Mouse (Mus musculus) left cerebral cortex, postnatal 25 days (tissue): Measurements from ENCODE around the gene Mphosph8. TPM values are rescaled to one million over a fixed set of nuclear protein-coding genes. Genes with fewer than 3 reads are reported as not detected.
A peak's percentile ranks its signal among the peaks of the same experiment; 100 is the strongest.

Experiments
- DNase-seq, 2 experiments: peaks; one replicate each; pipeline ENCODE4 v3.0.0; 2022; ENCODE audit warnings: low spot score in 2 of 2, mixed read lengths in 1 of 2
- intact Hi-C: fragments of 180-260 bp; cut with DNase I; formaldehyde crosslinking; loops from one replicate; pipeline ENCODE4 v1.15.1; 2025
- total RNA-seq, 2 experiments: library from RNA; stranded (reverse); gene quantifications; 2 replicates each; pipeline ENCODE4 v1.2.3; 2021

Mphosph8 gene
- 10 to 100 TPM; 49.0 to 57.0 TPM for total RNA-seq

DNA sequence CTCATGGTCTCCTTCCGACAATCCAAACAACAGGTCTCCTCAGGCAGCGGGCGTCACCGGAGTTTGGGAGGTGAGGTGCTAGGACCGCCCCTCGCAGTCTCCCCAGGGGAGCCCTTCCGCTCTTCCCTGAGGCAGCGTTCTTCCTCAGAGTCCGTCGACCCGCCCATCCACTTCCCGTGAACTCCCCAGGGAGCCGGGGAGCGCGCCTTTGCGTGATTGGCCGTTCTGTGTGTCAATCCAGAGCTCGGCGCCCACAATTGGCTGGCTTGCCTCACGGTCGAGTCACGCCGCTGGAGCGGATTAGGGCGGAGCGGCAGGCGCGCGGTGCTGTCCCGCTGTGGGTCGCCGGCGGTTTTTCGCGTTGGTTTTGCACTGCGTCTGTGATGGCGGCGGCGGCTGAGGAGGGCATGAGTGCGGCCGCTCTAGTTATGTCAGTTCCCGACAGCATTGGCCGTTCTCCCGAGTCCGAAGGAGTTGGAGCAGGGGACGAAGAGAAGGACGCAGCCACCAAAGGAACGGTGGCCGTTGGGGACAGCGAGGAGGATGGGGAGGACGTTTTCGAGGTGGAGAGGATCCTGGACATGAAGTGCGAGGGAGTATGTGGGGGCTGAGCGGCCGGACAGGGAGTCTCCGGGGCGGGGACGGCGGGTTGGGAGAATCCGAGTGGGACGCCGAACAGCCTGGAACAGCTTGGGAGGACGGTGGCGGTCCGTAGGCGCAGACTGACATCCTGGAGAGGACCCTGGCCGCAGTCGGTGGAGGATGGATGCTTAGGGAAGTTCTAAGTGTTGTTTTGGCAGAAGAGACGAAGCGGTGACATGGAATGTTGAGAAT is at the start of gene Mphosph8:
Gene Mphosph8, plus strand, starts transcription at position 280 of the 834 bp plus-strand sequence.
- peak; percentile 100 for DNase-seq
- intact Hi-C loops: loop anchor here (2.0 to 5.0 kb wide), 3 partner anchors 91 to 296 kb away; partner anchors contain the start of genes Cenpj, Parp4 and Pspc1

DNA sequence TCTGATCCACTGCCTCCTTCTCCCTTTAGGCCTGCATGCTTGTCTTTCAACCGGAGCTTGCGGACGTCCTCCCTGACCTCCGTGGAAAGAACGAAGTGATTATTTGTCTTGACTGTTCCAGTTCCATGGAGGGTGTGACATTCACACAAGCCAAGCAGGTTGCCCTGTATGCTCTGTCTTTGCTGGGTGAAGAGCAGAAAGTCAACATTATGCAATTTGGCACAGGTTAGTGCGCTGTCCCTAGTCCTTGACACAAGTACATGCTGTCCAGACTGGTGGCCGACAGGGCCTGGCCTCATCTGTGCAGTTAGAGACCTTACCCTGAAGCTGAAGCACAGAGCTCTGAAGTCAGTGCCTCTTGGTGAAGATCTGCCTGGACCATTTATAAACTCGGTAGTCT is 47.6 kb upstream of the Mphosph8 start:
- intact Hi-C loops: no loop called here
- no peak for DNase-seq

DNA sequence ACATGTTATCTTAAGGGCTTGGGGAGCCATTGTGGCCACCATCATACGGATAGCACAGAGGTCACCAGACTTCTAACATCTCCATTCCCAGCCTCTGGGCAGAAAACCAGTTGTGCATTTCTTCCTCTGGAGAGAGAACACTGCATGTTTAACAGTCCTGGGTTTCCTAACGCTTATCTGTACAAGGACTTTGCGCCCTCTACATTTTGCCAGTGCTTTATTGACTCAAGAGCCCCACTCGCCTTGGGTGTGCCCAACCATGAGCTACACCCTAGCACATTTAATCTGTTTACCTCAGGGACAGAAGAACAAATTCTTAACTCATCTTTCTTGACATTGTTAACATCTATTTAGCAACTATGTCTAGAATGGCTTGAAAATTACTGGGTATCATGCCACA is 41.8 kb upstream of the Mphosph8 start:
- no peak for DNase-seq
- intact Hi-C loops: no loop called here

DNA sequence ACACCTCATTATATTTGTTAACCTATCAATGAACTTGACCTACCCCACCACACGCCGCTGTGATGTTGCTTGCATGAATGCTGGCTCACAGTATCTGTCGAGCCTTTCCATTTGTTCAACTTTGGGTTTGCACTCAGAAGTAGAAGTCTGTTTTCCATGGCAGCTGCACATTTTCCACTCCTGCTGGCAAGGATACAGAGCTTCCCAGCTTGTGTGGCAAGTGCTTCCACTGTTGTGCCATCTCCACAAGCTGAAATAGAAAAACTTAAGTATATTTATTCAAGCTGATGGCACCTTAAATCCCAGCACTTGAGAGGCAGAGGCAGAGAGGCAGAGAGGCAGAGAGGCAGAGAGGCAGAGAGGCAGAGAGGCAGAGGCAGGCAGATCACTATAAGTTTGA is 39.7 kb upstream of the Mphosph8 start:
- intact Hi-C loops: no loop called here
- DNase-seq: peak; percentile 38 to 81

DNA sequence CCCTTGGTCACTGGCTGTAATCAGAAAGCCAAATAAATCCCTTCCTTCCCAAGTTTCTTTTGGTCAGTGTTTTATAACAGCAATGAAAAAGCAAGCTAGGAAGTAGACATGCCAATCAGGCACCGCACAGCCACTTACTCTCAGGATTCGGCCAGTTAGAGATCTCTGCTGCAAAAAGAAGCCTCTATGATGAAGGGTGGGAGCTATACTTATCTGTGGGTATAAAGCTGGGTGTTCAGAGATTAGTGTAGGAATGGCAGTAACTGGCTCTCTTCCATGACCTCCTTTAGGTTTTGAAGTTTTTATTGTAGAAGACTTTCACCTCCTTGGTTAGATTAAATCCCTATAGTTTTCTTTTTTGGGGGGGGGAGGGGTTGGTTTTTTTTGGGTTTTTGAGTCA is 36.9 kb upstream of the Mphosph8 start:
- intact Hi-C loops: no loop called here
- no peak for DNase-seq

DNA sequence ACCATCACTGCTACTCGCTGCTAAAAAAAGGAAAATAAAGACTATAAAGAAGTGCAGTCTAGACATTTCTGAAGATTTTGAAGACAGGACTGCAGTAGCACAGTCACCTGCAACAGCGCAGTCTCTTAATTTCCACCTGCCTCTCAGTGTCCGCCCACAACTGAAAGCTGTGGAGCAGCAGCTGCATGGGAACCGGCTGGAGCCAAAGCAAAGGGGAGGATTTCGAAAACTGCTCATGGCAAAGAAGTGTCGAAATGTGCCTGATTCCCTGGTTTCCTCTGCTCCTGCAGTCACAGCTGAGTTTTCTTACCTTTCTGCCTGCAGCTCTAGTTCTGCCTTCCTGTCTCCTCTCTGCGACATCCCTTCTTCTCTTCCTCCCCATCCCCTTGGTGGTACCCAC is 20.8 kb upstream of the Mphosph8 start:
- peak in 1 of 2 experiments; percentile 10 for DNase-seq

DNA sequence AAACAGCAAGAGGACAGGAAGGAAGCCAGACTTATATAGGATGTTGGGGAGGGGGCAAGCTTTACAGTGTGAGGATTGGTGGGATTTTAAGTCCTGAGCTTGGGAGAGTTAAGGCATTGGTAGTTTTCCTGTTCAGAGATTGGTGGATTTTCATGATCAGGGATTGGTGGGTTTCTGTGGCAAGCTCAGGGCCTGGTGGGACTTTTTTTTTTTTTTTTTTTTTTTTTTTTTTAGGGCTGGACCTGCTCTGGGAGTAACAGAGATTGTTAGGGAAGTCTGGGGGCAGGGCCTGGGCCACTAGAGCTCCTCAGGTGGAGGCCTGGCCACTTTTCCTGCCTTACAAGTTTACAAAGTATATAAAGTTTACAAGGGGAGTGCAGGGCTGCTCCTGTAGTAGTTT is 18.6 kb upstream of the Mphosph8 start:
- intact Hi-C loops: no loop called here
- DNase-seq: no peak

More for the DNA sequence above, 20.8 kb upstream of the Mphosph8 start:
- intact Hi-C loops: no loop called here

DNA sequence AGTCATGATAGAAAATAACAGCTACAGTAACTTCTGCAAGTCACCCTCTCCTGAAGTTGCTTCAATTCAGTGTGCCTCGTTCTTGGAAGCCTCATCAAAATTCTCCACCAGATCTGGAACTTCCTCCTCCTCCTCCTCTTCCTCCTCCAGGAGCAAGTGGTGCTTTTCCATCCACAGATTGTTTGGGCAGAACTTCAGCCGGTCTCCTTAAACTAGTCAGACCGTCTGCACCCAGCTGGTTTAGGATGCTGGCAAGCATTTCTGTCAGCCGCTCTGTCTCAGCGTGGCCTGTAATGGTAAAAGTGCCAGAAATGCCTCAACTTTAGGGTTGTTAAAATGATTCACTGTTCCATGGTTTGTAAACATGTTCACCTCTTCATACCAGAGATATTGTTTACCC is 2.4 kb upstream of the Mphosph8 start:
- intact Hi-C loops: loop anchor here (5.0 kb wide), 2 partner anchors 88 to 293 kb away; partner anchors contain the start of genes Cenpj and Parp4
- DNase-seq: peak in 1 of 2 experiments; percentile 38

DNA sequence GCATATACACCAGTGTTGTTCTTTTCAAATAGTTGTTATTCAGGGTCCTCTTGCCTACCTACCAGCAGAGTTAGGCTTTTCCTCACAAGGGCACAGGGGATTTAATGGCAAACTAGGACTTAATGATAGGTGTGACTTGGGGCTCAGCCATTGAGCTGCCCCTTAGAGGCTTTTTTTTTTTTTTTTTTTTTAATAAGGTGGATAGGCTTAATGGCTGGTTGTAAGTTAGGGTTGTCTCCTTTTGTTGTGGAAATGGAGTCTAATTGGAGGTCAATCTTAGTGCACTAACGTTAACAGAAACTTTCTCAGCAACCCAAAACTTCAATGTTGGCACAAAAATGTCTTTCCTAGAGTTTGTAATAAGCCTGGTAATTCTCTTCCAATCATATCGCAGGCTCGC is 1.1 kb upstream of the Mphosph8 start:
- intact Hi-C loops: loop anchor here (5.0 kb wide), 2 partner anchors 90 to 295 kb away; partner anchors contain the start of genes Cenpj and Parp4
- DNase-seq: no peak

DNA sequence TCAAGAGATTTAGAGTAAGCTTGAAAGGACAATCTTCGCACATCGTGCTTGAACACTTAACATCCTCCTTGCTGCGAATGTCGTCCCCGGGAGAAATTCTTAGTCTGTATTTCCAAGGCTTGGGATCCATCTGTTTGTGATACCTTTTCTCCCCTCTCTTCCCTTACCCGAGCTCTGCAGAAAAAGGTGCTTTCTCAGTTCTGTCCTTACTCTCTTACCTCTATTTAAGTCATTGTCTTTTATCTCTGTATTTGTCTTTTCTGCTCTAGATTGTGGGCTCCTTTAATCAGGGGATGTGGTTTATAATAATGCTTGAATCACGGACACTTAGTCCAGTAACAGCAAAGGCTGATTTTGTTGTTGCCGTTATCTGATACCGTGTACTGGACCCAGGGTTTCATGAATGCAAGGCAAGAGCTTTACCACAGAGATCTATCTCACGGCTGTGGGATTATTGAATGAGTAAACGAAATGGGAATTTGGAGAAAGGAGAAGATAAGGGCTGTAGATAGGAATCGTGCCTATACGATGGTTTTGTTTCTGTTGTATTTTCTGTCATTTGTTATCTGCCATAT is 1.1 kb downstream of the Mphosph8 start:
- intact Hi-C loops: loop anchor here (2.0 to 5.0 kb wide), 3 partner anchors 92 to 297 kb away; partner anchors contain the start of genes Cenpj, Parp4 and Pspc1
- DNase-seq: no peak

DNA sequence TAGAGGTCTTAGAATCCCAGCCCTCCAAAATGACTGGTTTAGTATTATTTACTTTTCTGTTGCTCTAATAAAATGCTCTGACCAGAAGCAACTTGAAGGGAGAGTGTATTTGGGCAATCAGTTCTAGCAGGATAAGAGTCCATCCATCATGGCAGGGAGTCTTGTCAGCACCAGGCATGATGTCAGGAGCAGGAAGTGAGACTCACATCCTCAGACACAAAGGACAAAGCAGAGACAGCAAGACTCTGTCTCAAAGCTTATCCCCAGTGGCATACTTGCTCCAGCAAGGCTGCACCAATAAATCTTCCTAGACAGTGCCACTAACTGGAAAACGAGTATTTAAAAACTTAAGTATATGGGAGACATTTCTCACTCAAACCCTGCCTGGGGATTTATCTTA is 17.4 kb downstream of the Mphosph8 start:
- DNase-seq: no peak
- intact Hi-C loops: loop anchor here (10.0 kb wide), 1 partner anchor 259 kb away; no protein-coding TSS in a partner anchor

DNA sequence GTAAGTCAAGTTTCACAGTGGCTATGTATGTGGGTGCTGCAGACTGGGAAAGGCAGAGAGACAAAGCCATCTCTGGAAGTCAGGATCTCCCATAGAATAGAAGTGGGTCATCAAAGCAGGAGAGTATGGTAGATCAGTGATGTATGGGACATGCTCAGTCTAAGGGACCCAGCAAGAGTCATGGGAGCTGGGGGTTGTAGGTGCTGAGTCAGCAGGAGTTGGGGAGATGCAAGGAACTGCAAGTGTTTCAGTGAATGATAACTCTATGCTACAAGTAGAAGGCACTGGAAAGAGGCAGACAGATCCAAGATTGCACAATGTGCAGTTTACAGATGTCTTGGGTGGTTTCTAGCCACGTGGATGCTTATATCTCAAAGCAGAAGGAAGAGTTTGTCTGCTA is 21.1 kb downstream of the Mphosph8 start:
- intact Hi-C loops: loop anchor here (10.0 kb wide), 1 partner anchor 256 kb away; no protein-coding TSS in a partner anchor
- no peak for DNase-seq

DNA sequence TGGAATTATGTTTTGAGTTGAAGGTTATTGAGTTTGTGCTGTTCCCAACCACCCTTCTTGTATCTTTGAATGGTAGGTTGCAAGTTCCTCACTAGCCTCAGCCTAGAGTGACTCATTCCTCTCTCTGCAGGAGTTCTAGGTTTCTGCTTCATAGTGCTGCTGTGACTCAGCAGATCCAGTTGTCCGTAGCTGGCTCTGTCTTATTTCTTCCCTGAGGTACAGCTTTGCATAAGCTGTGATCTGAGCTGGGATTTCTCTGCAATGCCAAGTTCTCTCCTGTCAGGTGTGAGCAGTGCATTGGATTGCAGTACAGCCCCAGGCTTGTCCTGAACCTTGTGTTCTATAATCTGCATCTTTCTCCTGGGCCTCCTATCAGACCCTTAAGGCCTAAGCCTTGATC is 21.7 kb downstream of the Mphosph8 start:
- intact Hi-C loops: loop anchor here (10.0 kb wide), 1 partner anchor 255 kb away; no protein-coding TSS in a partner anchor
- peak in 1 of 2 experiments; percentile 57 for DNase-seq

DNA sequence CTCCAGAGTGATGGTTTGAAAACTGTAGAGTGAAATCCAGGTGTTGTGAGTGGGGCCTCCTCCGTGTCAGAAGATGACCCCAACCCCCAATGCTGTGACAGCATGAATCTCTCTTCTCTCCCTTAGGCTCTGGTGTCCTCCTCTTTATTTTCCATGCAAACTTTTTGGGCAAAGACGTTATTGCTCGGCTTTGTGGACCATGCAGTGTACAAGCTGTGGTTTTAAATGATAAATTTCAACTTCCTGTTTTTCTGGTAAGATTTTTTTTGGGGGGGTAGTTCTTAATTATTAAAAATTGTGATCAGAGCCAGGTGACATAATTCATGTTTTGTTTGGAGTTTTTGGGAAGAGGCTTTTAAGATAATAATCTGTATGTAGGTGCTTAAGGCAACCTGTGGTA is 27.4 kb downstream of the Mphosph8 start:
- intact Hi-C loops: no loop called here
- DNase-seq: no peak

DNA sequence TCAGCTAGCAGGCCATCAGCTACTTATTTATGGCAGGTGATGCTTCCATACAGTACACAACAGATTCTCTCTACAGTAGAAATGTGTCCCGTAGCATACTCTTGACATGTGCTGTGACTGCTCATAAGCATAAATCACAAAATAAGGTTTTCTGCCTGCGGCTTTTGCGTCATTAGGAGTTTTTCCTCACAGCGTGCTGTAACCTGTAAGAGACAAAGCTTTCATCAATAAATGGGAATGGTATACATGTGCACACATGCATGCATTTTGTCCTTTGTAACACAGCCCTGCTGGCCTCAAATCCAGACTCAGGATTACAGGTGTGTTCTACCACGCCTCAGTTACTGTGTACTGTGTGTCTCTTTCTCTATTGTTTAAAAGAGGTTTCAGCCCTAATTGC is 29.8 kb downstream of the Mphosph8 start:
- DNase-seq: no peak
- intact Hi-C loops: no loop called here

DNA sequence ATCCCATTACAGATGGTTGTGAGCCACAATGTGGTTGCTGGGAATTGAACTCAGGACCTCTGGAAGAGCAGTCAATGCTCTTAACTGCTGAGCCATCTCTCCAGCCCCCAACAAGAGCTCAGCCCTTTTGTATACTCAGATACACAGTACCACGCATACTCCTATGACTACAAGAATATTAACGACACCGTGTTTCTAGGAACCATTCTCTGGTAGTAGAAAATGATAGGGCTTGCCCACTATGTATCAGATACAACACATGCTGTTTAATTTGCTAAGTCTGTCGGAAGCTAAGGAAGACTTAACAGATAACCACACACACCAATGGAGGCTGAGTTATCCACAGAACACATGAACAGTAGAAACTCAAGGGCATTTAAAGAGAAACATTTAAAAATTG is 34.6 kb downstream of the Mphosph8 start:
- DNase-seq: no peak
- intact Hi-C loops: no loop called here

DNA sequence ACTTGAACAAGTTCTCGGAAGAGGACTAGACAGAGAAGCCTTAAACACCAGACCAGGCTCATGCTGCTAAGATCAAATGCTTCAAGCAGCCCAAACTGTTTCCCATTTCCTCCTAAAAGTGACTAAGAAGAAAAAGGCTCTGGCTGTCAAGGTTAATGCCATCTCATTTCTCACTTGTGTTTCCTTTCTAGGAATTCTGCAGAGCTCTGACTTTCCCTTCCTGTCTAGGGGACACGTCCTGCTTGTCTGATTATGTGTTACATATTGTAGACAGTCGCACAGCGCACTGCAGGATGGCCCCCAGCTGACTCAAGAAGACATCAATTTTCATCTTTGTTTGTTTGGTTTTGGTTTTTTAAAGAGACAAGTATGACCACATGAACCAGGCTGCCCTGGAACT is 37.6 kb downstream of the Mphosph8 start:
- intact Hi-C loops: no loop called here
- no peak for DNase-seq

DNA sequence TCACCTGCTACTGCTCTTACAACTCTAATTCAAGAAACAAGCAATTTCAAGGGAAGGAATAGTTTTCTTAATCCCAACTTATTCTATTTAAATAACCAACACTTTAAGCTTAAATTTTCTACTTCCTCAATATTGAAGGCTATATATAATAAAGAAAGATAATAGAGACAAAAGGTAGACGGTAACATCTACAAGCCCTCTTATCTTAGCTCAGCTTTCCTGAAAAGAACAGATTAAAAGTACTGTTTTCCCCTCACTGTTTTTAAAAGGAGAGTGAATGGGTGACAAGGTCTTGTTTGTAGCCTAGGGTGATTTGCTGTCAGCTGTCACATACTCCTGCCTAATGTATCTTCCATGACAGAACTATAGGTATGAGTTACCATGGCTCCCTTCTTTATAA is 58.4 kb downstream of the Mphosph8 start:
- intact Hi-C loops: no loop called here
- DNase-seq: no peak

DNA sequence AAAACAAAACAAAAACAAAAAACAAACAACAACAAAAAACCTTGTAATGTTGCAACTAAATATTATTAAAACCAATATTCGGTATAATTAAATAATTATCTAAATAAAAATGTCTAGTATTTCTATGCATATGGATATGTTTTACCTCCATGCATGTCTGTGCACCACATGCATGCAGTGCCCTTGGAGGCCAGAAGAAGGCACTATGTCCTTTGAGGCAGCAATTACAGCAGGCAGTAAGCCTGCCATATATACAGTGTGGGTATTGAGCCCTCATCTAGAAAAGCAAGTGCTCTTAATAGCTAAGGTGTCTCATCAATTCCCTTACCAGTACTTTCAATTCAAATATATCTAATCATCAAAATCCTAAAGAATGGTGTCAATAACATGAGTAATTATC is 72.1 kb downstream of the Mphosph8 start:
- no peak for DNase-seq
- intact Hi-C loops: no loop called here
